Mouse (Mus musculus) layer of hippocampus, adult 18-20 months (tissue): Measurements from ENCODE around the gene Tagln2. TPM values are rescaled to one million over a fixed set of nuclear protein-coding genes. Genes with fewer than 3 reads are reported as not detected.

Experiments
- DNase-seq, 2 experiments: peaks; one replicate each; pipeline ENCODE4 v3.0.0; 2022; ENCODE audit warnings: low spot score in 2 of 2
- total RNA-seq, 2 experiments: library from RNA; stranded (reverse); gene quantifications; 2 replicates each; pipeline ENCODE4 v1.2.3; 2021

Tagln2 gene
- total RNA-seq, 2 experiments from 2014 or later = 9.2 to 11.7 TPM

- DNase-seq = no peak
Observed at GRCm38 (mm10) chr1:172481111-172481510, 18.7 kb upstream of the Tagln2 start.

- peak; percentile 92 to 95 for DNase-seq
Observed at GRCm38 (mm10) chr1:172481540-172482280, 18.1 kb upstream of the Tagln2 start, which contains the start of gene Igsf9. Gene Igsf9, plus strand, starts transcription at chr1:172481788.

GRCm38 (mm10) chr1:172482518-172483360 lies 17.1 kb upstream of the Tagln2 start:
- no peak for DNase-seq

- DNase-seq = no peak
Observed at GRCm38 (mm10) chr1:172483361-172483660, 16.5 kb upstream of the Tagln2 start.

GRCm38 (mm10) chr1:172484236-172484635 lies 15.6 kb upstream of the Tagln2 start:
- no peak for DNase-seq

GRCm38 (mm10) chr1:172484671-172485070 lies 15.2 kb upstream of the Tagln2 start:
- DNase-seq = no peak

- DNase-seq = no peak
Observed at GRCm38 (mm10) chr1:172485821-172486220, 14.0 kb upstream of the Tagln2 start.

GRCm38 (mm10) chr1:172486236-172486635 lies 13.6 kb upstream of the Tagln2 start:
- DNase-seq = no peak

- no peak for DNase-seq
Observed at GRCm38 (mm10) chr1:172486651-172487050, 13.2 kb upstream of the Tagln2 start.

- DNase-seq = no peak
Observed at GRCm38 (mm10) chr1:172487859-172488258, 12.0 kb upstream of the Tagln2 start.

- no peak for DNase-seq
Observed at GRCm38 (mm10) chr1:172488831-172489230, 11.0 kb upstream of the Tagln2 start.

- DNase-seq = no peak
Observed at GRCm38 (mm10) chr1:172489585-172490250, 10.1 kb upstream of the Tagln2 start.

- DNase-seq = peak; percentile 74 to 87
Observed at GRCm38 (mm10) chr1:172490261-172490661, 9.6 kb upstream of the Tagln2 start.

GRCm38 (mm10) chr1:172492047-172492446 lies 7.8 kb upstream of the Tagln2 start:
- no peak for DNase-seq

- DNase-seq = no peak
Observed at GRCm38 (mm10) chr1:172493516-172493915, 6.3 kb upstream of the Tagln2 start.

- no peak for DNase-seq
Observed at GRCm38 (mm10) chr1:172496030-172496429, 3.8 kb upstream of the Tagln2 start.

GRCm38 (mm10) chr1:172497428-172497827 lies 2.4 kb upstream of the Tagln2 start:
- no peak for DNase-seq

GRCm38 (mm10) chr1:172500451-172501370 lies 864 bp downstream of the Tagln2 start:
- no peak for DNase-seq

GRCm38 (mm10) chr1:172501371-172502144 lies 1.7 kb downstream of the Tagln2 start:
- DNase-seq = peak in 1 of 2 experiments; percentile 39
